Mouse (Mus musculus) granulocyte monocyte progenitor cell, adult 5-6 weeks (primary cell): Measurements from ENCODE around the gene Ndufs1. TPM values are rescaled to one million over a fixed set of nuclear protein-coding genes. Genes with fewer than 3 reads are reported as not detected.
"Not testable (repeated sequence)": the region's sequence is repeated elsewhere in the genome, so short reads cannot be mapped to it uniquely, and the experiment has no call there.

Experiments
- ATAC-seq: replicated peaks from 2 replicates; pipeline ENCODE4 v1.8.0; 2016; ENCODE audit warnings: mild to moderate bottlenecking, moderate TSS enrichment, inconsistent platforms; ENCODE audit not compliant: poor library complexity, severe bottlenecking
- total RNA-seq, 2 experiments: library from RNA; stranded (forward) in 1 of 2; stranded (reverse) in 1 of 2; fragments of 200-712, 200-1000 nt in 1 of 2; fragments of >200 nt in 1 of 2; fragmentation: Nextera tagmentation in 1 of 2; gene quantifications; 2 replicates each; pipeline ENCODE4 v1.2.3; 2014 to 2017

Gene Ndufs1
- total RNA-seq, 2 experiments from 2014 or later, result 111 to 156 TPM

GRCm38 (mm10) chr1:63188536-63188935 is 11.9 kb upstream of the Ndufs1 start:
- ATAC-seq, result no peak

- ATAC-seq, result not testable (repeated sequence)
Measured at GRCm38 (mm10) chr1:63185430-63185829, 8.8 kb upstream of the Ndufs1 start.

GRCm38 (mm10) chr1:63182636-63183270 is 6.1 kb upstream of the Ndufs1 start:
- ATAC-seq, result 0 out of 2 replicates have a peak, but pooled peaks have one; percentile 23

- ATAC-seq, result no peak
Measured at GRCm38 (mm10) chr1:63182212-63182611, 5.6 kb upstream of the Ndufs1 start.

GRCm38 (mm10) chr1:63181480-63181879 is 4.8 kb upstream of the Ndufs1 start:
- ATAC-seq, result no peak

- peak; percentile 65 for ATAC-seq
Measured at GRCm38 (mm10) chr1:63181019-63181418, 4.4 kb upstream of the Ndufs1 start.

- ATAC-seq, result not testable (repeated sequence)
Measured at GRCm38 (mm10) chr1:63180575-63180974, 3.9 kb upstream of the Ndufs1 start.

GRCm38 (mm10) chr1:63180122-63180521 is 3.5 kb upstream of the Ndufs1 start:
- ATAC-seq, result no peak

- ATAC-seq, result peak; percentile 8; the same call in 1 of the 2 replicates
Measured at GRCm38 (mm10) chr1:63178308-63178707, 1.7 kb upstream of the Ndufs1 start.

- peak; percentile 7 for ATAC-seq
Measured at GRCm38 (mm10) chr1:63176259-63176603, 402 bp downstream of the Ndufs1 start.

GRCm38 (mm10) chr1:63175853-63176252 is 780 bp downstream of the Ndufs1 start:
- ATAC-seq, result no peak

- ATAC-seq, result no peak
Measured at GRCm38 (mm10) chr1:63168638-63169037, 8.0 kb downstream of the Ndufs1 start.

GRCm38 (mm10) chr1:63140231-63140630 is 36.4 kb downstream of the Ndufs1 start:
- ATAC-seq, result no peak

GRCm38 (mm10) chr1:63138586-63138985 is 38.0 kb downstream of the Ndufs1 start:
- ATAC-seq, result not testable (repeated sequence)

- no peak for ATAC-seq
Measured at GRCm38 (mm10) chr1:63137971-63138370, 38.7 kb downstream of the Ndufs1 start.

- no peak for ATAC-seq
Measured at GRCm38 (mm10) chr1:63134530-63134929, 42.1 kb downstream of the Ndufs1 start.

- ATAC-seq, result peak; percentile 21; the same call in 1 of the 2 replicates
Measured at GRCm38 (mm10) chr1:63131766-63132165, 44.9 kb downstream of the Ndufs1 start.

GRCm38 (mm10) chr1:63130883-63131282 is 45.8 kb downstream of the Ndufs1 start:
- ATAC-seq, result peak; percentile 48

- ATAC-seq, result peak; percentile 21; the same call in 1 of the 2 replicates
Measured at GRCm38 (mm10) chr1:63129857-63130690, 46.6 kb downstream of the Ndufs1 start.

- ATAC-seq, result no peak
Measured at GRCm38 (mm10) chr1:63129273-63129672, 47.4 kb downstream of the Ndufs1 start.

- peak; percentile 54 for ATAC-seq
Measured at GRCm38 (mm10) chr1:63126206-63126605, 50.4 kb downstream of the Ndufs1 start.
